In the genomic region with DNA sequence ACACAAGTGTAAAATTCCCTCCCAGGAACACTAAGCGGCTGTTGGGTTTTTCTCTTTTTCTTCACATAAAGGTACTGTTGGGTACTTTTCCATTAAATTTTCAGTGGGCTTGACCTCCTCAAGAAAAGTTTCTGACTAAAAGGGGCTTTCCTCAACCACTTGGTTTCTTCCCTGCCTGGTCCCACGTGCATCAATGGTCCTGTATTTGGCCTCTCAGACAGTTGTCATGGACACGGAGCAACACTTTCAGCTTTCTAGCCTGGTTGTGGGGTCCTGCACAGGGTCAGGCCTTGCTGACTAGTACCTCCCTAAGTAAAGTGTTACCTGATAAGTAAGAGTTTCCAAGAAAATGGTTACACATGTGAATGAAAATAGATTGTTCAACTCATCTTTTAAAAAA, we compare ENCODE assay signal across 26 mouse cellular contexts. TPM values are rescaled to one million over a fixed set of nuclear protein-coding genes. Genes with fewer than 3 reads are reported as not detected.
"Had no signal": no experiment of that assay in that cellular context is flagged by ENCODE, and none has a peak within 500 bp of the region (broad histone marks: within the 10 kb centered on the region; RNA-seq: fewer than 3 reads in every experiment).

No protein-coding gene starts in this region.

- H3K27me3 ChIP-seq: embryonic facial prominence, embryonic 12.5 days; embryonic facial prominence, embryonic 13.5 days; embryonic facial prominence, embryonic 15.5 days; forebrain, embryonic 12.5 days; forebrain, embryonic 13.5 days; forebrain, embryonic 15.5 days had no signal

- H3K36me3 ChIP-seq: embryonic facial prominence, embryonic 10.5 days; embryonic facial prominence, embryonic 12.5 days; embryonic facial prominence, embryonic 13.5 days; embryonic facial prominence, embryonic 15.5 days; forebrain, embryonic 10.5 days; forebrain, embryonic 12.5 days; forebrain, embryonic 15.5 days had no signal

- H3K4me2 ChIP-seq: embryonic facial prominence, embryonic 12.5 days; embryonic facial prominence, embryonic 13.5 days; embryonic facial prominence, embryonic 15.5 days; forebrain, embryonic 12.5 days; forebrain, embryonic 13.5 days; forebrain, embryonic 15.5 days had no signal

- H3K4me1 ChIP-seq: embryonic facial prominence, embryonic 10.5 days; embryonic facial prominence, embryonic 12.5 days; embryonic facial prominence, embryonic 13.5 days; embryonic facial prominence, embryonic 15.5 days; forebrain, embryonic 10.5 days; forebrain, embryonic 12.5 days; forebrain, embryonic 13.5 days; forebrain, embryonic 15.5 days had no signal

- H3K9me3 ChIP-seq: embryonic facial prominence, embryonic 10.5 days; embryonic facial prominence, embryonic 12.5 days; embryonic facial prominence, embryonic 13.5 days; embryonic facial prominence, embryonic 15.5 days; forebrain, embryonic 10.5 days; forebrain, embryonic 12.5 days; forebrain, embryonic 13.5 days; forebrain, embryonic 15.5 days had no signal

- H3K4me3 ChIP-seq: embryonic facial prominence, embryonic 10.5 days; embryonic facial prominence, embryonic 12.5 days; embryonic facial prominence, embryonic 13.5 days; embryonic facial prominence, embryonic 15.5 days; erythroblast, embryonic 14.5 days; forebrain, embryonic 10.5 days; forebrain, embryonic 12.5 days; forebrain, embryonic 13.5 days; forebrain, embryonic 15.5 days; gastrocnemius, adult 2 months; heart, adult 2 months had no signal

- H3K27ac ChIP-seq: embryonic facial prominence, embryonic 10.5 days; embryonic facial prominence, embryonic 12.5 days; embryonic facial prominence, embryonic 13.5 days; embryonic facial prominence, embryonic 15.5 days; forebrain, embryonic 10.5 days; forebrain, embryonic 12.5 days; forebrain, embryonic 13.5 days; forebrain, embryonic 15.5 days; gastrocnemius, adult 2 months; heart, adult 2 months had no signal

- H3K9ac ChIP-seq: embryonic facial prominence, embryonic 12.5 days; embryonic facial prominence, embryonic 13.5 days; embryonic facial prominence, embryonic 15.5 days; forebrain, embryonic 12.5 days; forebrain, embryonic 13.5 days; forebrain, embryonic 15.5 days; forebrain, postnatal 0 days had no signal

- DNase-seq: cerebellum, adult 8-10 months; cerebellum, adult 9-10 months; cerebellum, adult 9-11 months; cerebellum, postnatal 10 days; cerebellum, postnatal 14 days; cerebellum, postnatal 25 days; cerebellum, postnatal 36 days; embryo, embryonic 11 days; forebrain, postnatal 0 days; gastrocnemius, adult 2 months; gastrocnemius, postnatal 10 days; gastrocnemius, postnatal 14 days; gastrocnemius, postnatal 25 days; gastrocnemius, postnatal 36 days; heart, adult 18-20 months; heart, adult 2 months had no signal

RNA-seq across cellular contexts. Expression of gene Bbs12, which starts 12.9 kb away (rescaled TPM):
- polyA plus RNA-seq: erythroblast, embryonic 14.5 days had no signal

RNA-seq across cellular contexts. Expression of gene Fgf2, which starts 48.7 kb away (rescaled TPM):
- total RNA-seq: granulocyte monocyte progenitor cell, adult 5-6 weeks had no signal
- polyA plus RNA-seq: erythroblast, embryonic 14.5 days had no signal
